Mouse (Mus musculus) olfactory bulb, adult 2 months (tissue): ENCODE measurements around the gene Prnd. TPM values are rescaled to one million over a fixed set of nuclear protein-coding genes. Genes with fewer than 3 reads are reported as not detected.

Source experiments
- H3K27ac ChIP-seq: fragments of 200-500 bp; 2 replicates; pipeline ENCODE4 v1.5.1; 2012; ENCODE audit warnings: low read depth, low read length; ENCODE audit not compliant: insufficient read depth
- H3K4me1 ChIP-seq: fragments of 200-500 bp; 2 replicates; pipeline ENCODE4 v1.6.1; 2012; ENCODE audit warnings: low read length; ENCODE audit not compliant: control insufficient read depth, insufficient read depth
- H3K4me3 ChIP-seq: fragments of 200-500 bp; 2 replicates; pipeline ENCODE4 v1.5.1; 2012; ENCODE audit warnings: mild to moderate bottlenecking, low read depth, low read length, moderate library complexity; ENCODE audit not compliant: insufficient read depth
- CTCF ChIP-seq: fragments of 200-500 bp; IDR thresholded peaks from 2 replicates; pipeline ENCODE4 v1.5.1; 2012; ENCODE audit warnings: low read depth, mild to moderate bottlenecking, low read length, moderate library complexity; ENCODE audit not compliant: insufficient read depth
- POLR2A ChIP-seq: fragments of 200-500 bp; IDR thresholded peaks from 2 replicates; pipeline ENCODE4 v1.6.1; 2012; ENCODE audit warnings: mild to moderate bottlenecking, low read depth, low read length, moderate library complexity; ENCODE audit not compliant: insufficient read depth
- WGBS: fragments of 180-500 bp; shearing (Covaris S2); methylation state at CpG from one replicate; pipeline ENCODE4 v1.1.7; 2018; 5-methylcytosine and 5-hydroxymethylcytosine counted together
- polyA plus RNA-seq: library from polyadenylated mRNA; stranded (reverse); fragments of >200 nt; gene quantifications from 2 replicates; pipeline ENCODE4 v1.2.4, GENCODE M21; 2012; ENCODE audit warnings: low replicate concordance; ENCODE audit not compliant: missing spikeins, insufficient read depth, insufficient read length

Prnd gene
- polyA plus RNA-seq, 1 experiment = not detected

- H3K4me3 ChIP-seq = no peak overlapping the region
- TF ChIP-seq POLR2A (no peak), CTCF (no peak)
- 94% methylated on average over 16 of the region's 16 CpGs for WGBS
- H3K4me1 ChIP-seq = no peaks in the 10 kb centered on the region
- no peak overlapping the region for H3K27ac ChIP-seq
Observed at GRCm38 (mm10) chr2:131946351-131946750, 4.3 kb upstream of the Prnd start.

DNA sequence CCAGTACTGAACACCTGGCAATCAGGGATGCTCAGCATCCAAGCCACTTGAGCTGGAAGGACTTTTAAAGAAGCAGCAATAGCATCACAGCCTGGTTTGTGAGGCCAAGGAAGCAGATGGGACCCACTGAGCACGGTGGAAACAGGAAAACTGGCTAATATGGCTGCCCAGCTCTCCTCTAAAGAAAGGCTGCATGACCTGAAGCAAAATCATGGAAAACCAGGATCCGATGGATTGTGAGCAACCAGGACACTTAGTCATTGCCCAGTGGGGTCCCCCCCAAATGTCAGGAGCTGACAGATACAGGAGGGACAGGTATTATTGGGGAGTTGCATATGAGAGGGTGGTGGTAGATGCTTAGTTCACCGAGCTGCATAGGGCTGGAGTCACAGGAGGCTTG lies 2.5 kb upstream of the Prnd start:
- no peak for TF ChIP-seq CTCF
- no peak for TF ChIP-seq POLR2A
- Histone ChIP-seq H3K4me1 (peaks cover 4% of the 10 kb centered on the region; the same call in 1 of the 2 replicates), H3K27ac (no peak overlapping the region), H3K4me3 (no peak overlapping the region)
- 90% methylated on average over 3 of the region's 3 CpGs for WGBS

DNA sequence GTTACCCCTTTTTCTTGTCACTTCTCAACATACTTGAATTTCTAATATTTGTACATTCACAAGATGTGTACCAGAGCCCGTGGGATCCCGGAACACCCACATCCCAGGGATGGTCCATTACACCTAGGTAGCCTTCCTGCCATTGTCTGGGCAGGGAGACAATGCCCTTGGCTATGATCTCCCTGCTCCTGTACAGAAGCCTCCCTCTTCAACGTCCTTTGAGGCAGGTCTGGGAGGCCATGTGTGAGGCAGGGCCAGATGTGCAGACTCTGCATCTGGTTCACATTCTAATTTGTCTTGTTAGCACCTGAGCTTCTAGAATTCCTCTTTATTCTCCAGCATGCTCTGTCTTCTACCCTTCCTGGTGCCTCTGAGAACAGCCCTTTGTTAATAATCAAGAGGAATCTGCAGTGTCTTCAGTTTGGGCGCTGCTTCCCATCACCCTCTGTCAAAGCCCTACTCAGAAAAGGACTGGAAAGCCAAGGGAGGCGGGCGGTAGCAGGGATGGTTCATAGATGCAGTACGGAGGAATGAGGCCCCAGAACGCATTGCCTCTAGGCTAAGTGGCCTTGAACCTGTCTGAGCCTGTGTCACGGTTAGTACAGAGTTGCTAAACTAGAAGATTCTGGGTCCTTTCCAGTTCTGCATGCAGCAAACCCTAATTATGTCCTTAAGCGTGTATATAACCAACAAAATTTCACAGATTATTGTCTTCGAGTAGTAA lies 1.6 kb upstream of the Prnd start:
- WGBS = 79% methylated on average over 11 of the region's 11 CpGs
- no peak overlapping the region for H3K27ac ChIP-seq
- no peak overlapping the region for H3K4me3 ChIP-seq
- TF ChIP-seq POLR2A (no peak), CTCF (no peak)
- H3K4me1 ChIP-seq = peaks cover 7% of the 10 kb centered on the region; the same call in 1 of the 2 replicates

DNA sequence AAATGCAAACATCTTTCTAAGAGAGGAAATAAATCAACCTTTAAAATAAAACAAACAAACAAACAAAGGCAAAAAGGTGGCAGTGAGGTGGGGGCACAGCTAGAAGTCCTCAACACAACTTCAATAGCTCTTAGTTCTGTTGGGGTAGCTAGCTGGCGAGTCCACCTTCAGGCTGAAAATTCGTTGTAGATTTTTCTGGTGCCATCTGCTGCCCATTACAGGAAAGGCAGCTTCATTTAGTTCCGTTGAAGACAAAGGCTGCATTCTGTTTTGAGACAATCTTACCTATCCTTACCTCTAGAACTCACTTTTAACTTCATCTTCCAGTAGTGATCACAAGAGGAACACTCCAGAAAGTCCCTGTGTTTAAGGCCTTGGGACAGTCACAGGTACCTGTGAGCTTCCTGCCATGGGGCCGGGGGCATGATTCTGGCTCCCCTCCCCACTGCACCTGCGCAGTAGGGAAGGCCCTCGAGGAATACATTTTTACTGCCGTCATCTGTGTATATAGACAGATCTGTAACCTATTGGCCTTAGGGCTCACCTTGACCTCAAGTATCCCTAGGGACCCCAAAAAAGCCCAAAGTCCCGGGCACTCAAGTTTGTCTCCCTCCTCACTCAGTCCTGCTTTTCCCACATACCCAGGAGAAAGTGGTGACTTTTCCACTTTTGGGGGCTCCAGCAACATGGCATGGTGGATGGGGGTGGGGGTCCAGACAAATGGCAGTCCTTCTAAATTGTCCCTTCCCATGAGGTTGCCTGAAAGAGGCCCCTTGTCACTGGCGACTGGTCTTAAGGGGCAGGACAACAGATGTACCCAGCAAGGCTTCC lies 679 bp upstream of the Prnd start:
- TF ChIP-seq CTCF = no peak
- no peak for TF ChIP-seq POLR2A
- 48% methylated on average over 9 of the region's 9 CpGs for WGBS
- Histone ChIP-seq H3K27ac (no peak overlapping the region), H3K4me1 (peaks cover 7% of the 10 kb centered on the region; the same call in 1 of the 2 replicates), H3K4me3 (no peak overlapping the region)

DNA sequence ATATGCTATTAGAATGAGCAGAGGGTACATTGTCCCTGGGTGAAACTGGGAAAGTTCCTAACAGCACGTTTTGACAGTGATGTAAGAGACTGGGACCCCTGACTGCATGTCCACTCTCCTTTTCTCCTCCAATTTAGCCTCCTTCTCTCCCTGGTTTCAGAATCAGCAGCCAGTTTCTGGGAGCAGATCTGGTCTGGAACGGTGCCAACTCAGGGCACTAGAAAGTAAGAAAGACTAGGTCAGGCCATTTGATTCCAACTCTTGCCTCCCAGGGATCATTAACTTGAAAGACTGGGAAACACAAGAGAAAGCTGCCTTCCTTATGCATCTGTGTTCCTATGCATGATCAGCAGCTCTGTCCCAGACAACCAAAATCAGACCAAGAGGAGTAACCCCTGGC lies 1.8 kb downstream of the Prnd start:
- Histone ChIP-seq H3K4me1 (peaks cover 7% of the 10 kb centered on the region; the same call in 1 of the 2 replicates), H3K4me3 (no peak overlapping the region), H3K27ac (no peak overlapping the region)
- TF ChIP-seq POLR2A (no peak), CTCF (no peak)
- 48% methylated on average over 2 of the region's 2 CpGs for WGBS

DNA sequence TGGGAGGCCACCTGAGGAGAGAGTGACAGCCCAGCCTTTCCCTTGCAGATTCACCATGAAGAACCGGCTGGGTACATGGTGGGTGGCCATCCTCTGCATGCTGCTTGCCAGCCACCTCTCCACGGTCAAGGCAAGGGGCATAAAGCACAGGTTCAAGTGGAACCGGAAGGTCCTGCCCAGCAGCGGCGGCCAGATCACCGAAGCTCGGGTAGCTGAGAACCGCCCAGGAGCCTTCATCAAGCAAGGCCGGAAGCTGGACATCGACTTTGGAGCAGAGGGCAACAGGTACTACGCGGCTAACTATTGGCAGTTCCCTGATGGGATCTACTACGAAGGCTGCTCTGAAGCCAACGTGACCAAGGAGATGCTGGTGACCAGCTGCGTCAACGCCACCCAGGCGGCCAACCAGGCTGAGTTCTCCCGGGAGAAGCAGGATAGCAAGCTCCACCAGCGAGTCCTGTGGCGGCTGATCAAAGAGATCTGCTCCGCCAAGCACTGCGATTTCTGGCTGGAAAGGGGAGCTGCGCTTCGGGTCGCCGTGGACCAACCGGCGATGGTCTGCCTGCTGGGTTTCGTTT lies 2.4 kb downstream of the Prnd start:
- no peak for TF ChIP-seq CTCF
- TF ChIP-seq POLR2A = no peak
- Histone ChIP-seq H3K27ac (no peak overlapping the region), H3K4me3 (no peak overlapping the region), H3K4me1 (peaks cover 10% of the 10 kb centered on the region; the same call in 1 of the 2 replicates)
- WGBS = 39% methylated on average over 29 of the region's 29 CpGs

DNA sequence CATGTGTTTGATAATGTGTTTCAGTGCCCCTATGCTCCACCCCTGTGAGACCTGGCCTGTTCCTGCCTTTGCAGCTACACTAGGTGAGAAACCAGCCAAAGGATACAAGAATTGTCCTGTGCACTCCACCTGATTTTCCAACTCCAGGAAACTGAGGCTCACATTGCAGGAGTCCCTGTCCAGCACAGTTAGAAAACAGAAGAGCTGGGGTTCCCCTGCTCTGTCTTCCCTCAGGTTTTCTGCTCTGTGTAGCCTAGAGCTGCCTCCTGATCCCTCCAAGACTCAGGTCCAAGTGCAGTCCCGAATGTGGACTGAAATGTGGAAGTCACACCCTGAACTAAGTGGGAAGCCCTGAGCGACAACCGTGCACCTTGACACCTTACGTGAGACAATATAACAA lies 3.0 kb downstream of the Prnd start:
- peaks cover 10% of the 10 kb centered on the region; the same call in 1 of the 2 replicates for H3K4me1 ChIP-seq
- 95% methylated on average over 4 of the region's 4 CpGs for WGBS
- H3K4me3 ChIP-seq = no peak overlapping the region
- no peak overlapping the region for H3K27ac ChIP-seq
- TF ChIP-seq POLR2A = no peak

- no peak for TF ChIP-seq CTCF
- no peak for TF ChIP-seq POLR2A
- H3K4me3 ChIP-seq = no peak overlapping the region
- H3K27ac ChIP-seq = no peak overlapping the region
- WGBS = 79% methylated on average over 9 of the region's 9 CpGs
- peaks cover 10% of the 10 kb centered on the region; the same call in 1 of the 2 replicates for H3K4me1 ChIP-seq
Observed at GRCm38 (mm10) chr2:131954835-131955234, 4.2 kb downstream of the Prnd start.

GRCm38 (mm10) chr2:131955264-131955663 lies 4.6 kb downstream of the Prnd start:
- H3K4me1 ChIP-seq = peaks cover 10% of the 10 kb centered on the region; the same call in 1 of the 2 replicates
- no peak for TF ChIP-seq POLR2A
- no peak overlapping the region for H3K4me3 ChIP-seq
- H3K27ac ChIP-seq = no peak overlapping the region
- 19% methylated on average over 17 of the region's 17 CpGs for WGBS
